Mouse (Mus musculus): ENCODE results near the gene Brf1. TPM values are rescaled to one million over a fixed set of nuclear protein-coding genes. Genes with fewer than 3 reads are reported as not detected.

The Brf1 gene
- total RNA-seq, 2 experiments from 2014 or later: 51.2 to 58.9 TPM

GRCm38 (mm10) chr12:113021488-113021887 is 21.0 kb upstream of the Brf1 start:
- no peak for DNase-seq (ENCODE audit: low spot score in 2 of 2)

GRCm38 (mm10) chr12:113018763-113019162 is 18.3 kb upstream of the Brf1 start:
- DNase-seq (ENCODE audit: low spot score in 2 of 2): no peak

- no peak for DNase-seq (ENCODE audit: low spot score in 2 of 2)
These were observed 17.0 kb upstream of the Brf1 start for GRCm38 (mm10) chr12:113017429-113017984.

DNA sequence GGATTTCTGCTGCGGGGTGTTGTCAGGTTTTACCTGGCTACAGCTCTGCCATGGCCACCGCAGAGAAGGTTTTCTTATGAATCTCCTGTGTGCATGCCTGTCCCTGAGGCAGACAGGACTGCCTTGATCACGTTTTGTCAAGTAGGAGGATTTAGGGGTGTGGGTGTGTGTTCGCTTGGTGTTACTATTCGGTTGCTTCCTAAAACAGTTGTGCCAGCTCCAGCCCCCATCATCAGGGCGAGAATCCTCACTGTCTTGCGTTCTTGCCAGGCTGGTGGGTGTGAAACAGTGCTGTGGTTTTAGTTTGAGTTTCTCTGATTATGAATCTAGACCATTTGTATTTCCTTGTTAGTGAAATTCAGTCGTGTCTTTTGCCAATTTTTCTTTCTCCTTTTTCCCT is 16.5 kb upstream of the Brf1 start:
- DNase-seq (ENCODE audit: low spot score in 2 of 2): peak; percentile 46 to 81

DNA sequence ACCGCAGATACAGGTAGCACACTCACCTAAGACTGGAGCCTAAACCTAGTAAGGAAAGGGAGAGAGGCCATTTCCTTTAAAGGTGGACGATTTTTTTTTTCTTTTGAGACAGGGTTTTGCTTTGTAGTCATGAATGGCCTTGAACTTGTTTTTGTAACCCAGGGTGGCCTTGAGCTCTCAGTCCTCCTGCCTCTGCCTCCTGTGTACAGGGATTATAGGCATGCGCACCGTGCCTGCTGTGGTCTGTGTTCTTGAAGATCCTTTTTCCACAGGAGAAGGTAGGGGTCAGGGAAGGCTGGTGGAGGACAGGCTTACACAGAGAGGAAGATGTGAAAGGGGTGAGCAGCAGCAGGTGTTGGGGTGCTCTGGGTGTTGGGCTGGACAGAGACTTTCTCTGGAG is 15.5 kb upstream of the Brf1 start:
- DNase-seq (ENCODE audit: low spot score in 2 of 2): no peak

GRCm38 (mm10) chr12:113014561-113015556 is 14.4 kb upstream of the Brf1 start:
- DNase-seq (ENCODE audit: low spot score in 2 of 2): peak in 1 of 2 experiments; percentile 26

DNA sequence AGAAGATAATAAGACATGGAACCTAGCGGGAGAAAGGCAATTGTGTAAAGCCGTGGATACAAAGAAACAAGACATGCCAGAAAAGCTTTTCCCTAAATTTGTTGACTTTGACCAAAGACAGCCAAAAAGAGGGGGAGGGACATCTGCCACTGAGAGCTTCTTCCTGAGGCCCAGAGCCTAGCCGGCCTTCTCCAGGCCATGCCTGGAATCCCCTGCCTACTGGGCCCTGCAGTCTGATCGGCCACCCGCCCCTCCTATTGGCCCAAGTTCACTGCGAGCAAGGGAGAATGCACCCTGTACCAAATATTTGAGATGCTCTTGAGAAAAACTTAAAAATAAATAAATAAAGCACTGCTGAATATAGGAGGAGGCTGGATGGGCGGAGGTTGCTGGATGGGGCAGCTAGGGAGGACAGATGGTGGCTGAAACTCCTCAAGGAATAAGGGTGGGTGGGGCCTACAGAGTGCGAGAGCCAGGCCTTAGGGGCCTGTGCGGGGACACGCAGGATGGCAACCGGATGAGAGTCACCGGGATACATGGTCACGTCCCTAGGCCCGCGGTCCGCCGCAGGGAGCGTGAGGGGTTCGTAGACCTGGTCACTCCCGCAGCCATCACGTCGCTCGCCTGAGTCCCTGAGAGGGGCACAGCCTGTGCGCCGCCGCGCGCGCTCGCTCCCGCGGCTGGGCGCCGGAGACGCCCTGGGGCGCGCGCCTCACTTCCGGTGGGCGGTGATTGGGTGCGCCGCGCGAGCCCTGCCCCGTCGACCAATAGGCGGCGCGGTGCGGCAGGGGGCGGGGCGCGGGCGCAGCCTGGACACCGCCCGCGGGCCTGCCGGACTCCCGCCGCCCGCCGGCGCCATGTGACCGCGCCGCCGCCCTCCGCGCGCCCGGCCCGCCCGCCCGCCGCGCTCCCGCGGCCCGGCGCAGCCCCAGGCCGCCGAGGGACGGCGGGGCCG is 13.4 kb upstream of the Brf1 start, which contains the start of gene Pacs2:
Gene Pacs2, plus strand, starts transcription at position 905 of the 955 bp plus-strand sequence.
- DNase-seq (ENCODE audit: low spot score in 2 of 2): peak; percentile 87 to 93

DNA sequence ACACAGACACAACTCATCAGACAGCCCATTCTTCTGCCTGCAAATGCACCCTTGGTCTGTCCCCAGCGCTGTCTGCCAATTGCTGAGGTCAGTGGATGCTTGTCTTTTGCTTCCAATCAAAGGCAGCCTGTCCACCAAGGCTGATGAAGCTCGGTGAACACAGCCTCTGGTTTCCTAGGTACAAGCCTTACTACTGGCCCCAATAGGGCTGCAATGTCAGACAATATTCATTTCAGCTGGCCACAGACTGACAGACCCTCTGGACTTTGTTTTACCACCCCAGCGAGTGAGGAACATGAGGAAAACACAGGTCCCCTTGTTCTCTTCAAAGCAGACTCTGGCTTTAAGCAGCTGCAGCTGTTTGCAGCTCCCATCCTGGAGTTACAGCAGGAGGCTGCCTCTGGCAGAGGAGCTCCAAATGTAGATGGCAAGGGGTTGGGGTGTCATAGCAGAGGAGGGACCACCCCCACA is 12.6 kb upstream of the Brf1 start:
- DNase-seq (ENCODE audit: low spot score in 2 of 2): peak; percentile 46 to 66

- no peak for DNase-seq (ENCODE audit: low spot score in 2 of 2)
These were observed 11.9 kb upstream of the Brf1 start for GRCm38 (mm10) chr12:113012443-113012842.

- no peak for DNase-seq (ENCODE audit: low spot score in 2 of 2)
These were observed 11.3 kb upstream of the Brf1 start for GRCm38 (mm10) chr12:113011702-113012360.

DNA sequence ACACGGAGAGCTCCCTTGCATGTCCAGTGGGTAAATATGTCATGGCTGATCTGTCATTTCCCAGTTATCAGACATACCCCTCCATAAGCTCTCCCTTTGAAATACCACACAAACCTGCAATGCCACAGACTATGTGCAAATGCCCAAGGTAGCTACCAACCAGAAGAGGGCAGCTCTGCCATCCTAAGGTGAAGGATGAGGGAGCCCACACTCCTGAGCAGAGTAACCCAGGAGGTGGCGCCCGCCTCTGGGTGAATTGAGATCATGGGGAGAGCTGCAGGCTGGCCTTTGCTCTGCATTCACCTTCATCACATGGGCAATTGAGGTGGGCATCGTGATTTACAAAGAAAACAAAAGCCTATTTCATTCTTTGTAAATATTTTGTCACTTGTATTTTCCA is 4.5 kb upstream of the Brf1 start:
- peak; percentile 36 to 60 for DNase-seq (ENCODE audit: low spot score in 2 of 2)

- DNase-seq (ENCODE audit: low spot score in 2 of 2): no peak
These were observed 3.5 kb upstream of the Brf1 start for GRCm38 (mm10) chr12:113004011-113004410.

- no peak for DNase-seq (ENCODE audit: low spot score in 2 of 2)
These were observed 2.2 kb upstream of the Brf1 start for GRCm38 (mm10) chr12:113002667-113003066.

GRCm38 (mm10) chr12:113001133-113001474 is 600 bp upstream of the Brf1 start:
- no peak for DNase-seq (ENCODE audit: low spot score in 2 of 2)

DNA sequence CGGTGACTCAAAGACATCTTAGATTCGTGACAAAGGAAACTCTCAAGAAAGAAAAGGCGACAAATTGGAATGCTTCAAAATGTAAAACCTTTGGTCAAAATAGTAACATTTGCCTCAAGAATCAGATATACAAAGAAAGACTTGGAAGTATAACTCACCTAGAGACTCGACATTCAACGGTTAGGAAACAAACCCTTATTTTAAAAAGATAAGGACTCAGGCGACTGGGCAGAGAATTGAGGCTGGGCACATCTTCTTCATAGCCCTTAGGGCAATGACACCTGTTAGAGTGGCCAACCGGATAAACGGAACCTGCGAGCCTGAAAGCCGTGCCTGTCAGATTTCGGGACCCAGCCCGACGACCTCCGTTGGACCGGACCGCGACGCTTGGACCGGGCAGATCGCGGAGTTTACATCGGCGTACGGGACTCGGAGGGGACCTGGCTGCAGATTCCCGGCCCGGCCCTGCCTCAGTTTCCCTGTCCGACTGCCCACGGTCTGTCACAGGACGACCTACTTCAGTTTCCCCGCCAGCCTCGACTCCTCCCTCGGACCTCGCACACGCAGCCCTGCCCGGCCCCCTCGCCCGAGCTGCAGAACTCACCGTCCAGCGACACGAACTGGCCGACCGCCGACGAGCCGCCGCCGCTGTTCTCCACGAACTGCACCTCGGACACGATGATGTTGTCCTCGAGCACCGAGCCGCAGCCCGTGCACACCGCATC is 773 bp downstream of the Brf1 start:
- DNase-seq (ENCODE audit: low spot score in 2 of 2): no peak

GRCm38 (mm10) chr12:112994153-112994552 is 6.4 kb downstream of the Brf1 start:
- no peak for DNase-seq (ENCODE audit: low spot score in 2 of 2)

DNA sequence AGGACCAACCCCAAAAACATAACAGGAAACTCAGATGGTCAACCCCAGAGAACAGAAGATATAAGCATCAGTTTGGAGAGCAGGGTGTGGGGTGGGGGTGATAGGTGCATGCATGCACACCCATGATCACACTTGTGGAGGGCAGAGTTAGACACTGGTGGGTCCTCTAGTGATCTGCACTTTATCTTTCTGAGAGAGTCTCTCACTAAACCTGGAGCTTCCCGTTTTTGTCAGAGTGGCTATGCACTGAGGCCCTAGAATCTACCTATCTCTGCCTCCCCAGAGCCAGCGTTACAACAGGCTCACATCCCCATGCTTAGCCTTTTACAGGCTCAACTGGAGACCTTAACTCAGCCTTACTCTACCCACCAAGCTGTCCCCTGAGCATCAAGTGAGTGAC is 9.1 kb downstream of the Brf1 start:
- DNase-seq (ENCODE audit: low spot score in 2 of 2): no peak

DNA sequence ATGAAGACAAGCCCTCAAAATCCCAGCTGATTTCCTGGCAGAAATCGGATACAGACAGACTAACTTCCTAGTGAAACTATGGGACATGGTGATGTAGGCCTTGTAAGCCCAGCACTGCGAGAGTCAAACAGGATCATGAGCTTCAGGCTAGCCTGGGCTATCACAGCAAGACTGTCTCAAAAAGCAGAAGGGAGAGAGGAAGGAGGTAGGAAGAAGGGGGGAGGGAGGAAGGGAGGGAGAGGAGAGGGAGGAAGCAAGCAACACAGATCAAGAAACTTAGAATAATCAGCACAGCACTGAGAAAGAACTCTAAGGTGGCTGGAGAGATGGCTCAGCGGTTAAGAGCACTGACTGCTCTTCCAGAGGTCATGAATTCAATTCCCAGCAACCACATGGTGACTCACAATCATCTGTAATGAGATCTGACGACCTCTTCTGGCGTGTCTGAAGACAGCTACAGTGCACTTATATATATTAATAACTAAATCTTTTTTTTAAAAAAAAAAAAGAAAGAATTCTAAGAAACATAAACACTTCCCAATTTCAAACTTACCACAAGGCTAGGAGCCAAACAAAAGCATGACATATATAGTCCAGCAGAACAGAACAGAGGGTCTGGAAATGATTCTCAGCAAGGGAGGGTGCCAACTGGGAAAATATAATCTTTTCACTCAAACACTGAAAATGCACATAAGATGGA is 9.6 kb downstream of the Brf1 start:
- no peak for DNase-seq (ENCODE audit: low spot score in 2 of 2)

DNA sequence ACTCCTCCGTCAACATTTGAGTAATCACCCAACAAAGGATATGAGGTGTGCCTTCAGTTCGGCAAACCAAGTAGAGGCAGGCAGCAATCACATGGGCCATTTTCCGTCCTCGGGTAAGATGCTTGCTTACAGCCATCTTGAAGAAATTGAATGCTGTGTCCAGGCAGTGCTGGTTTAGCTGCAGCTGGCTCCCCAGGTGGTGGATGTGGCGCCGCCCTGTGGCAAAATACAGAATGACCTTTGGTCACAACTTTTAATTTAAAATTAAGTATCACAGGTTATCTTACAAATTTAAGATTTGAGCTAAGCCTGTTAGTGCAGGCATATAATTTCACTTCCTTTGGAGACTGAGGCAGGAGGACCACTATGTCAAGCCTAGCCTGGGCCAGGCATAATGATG is 12.6 kb downstream of the Brf1 start:
- DNase-seq (ENCODE audit: low spot score in 2 of 2): no peak
